Comparison of ENCODE assay signal across 17 mouse cellular contexts in the genomic region with DNA sequence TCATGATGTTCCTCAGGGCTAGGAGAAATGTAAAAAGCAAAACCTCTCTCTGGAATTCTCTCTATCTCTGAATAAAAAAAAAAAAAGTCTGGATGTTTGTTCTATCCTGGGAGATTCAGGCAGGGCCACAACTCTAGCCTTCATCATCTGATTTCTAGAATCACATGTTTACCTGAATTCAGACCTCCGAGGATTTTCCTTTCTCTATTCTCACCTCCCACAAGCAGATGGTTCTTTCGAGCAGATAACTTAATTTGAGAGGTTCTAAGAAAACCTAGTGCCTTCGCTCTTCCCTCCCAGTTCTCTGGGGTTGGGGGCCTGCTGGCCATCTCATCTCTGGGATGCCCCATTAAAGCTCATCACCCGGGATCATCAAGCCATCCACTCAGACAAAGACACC.
"Had no signal": no experiment of that assay in that cellular context is flagged by ENCODE, and none has a peak within 500 bp of the region (broad histone marks: within the 10 kb centered on the region; RNA-seq: fewer than 3 reads in every experiment).

No protein-coding gene starts in this region.

- H3K27ac ChIP-seq: liver, embryonic 15.5 days; lung, embryonic 15.5 days; macrophage; midbrain, embryonic 13.5 days; midbrain, embryonic 15.5 days; neural tube, embryonic 12.5 days; stomach, embryonic 15.5 days; stomach, postnatal 0 days had no signal

- DNase-seq: liver, postnatal 0 days; lung, adult 2 months; lung, postnatal 14 days; lung, postnatal 36 days; thymus, adult 18-20 months; thymus, postnatal 14 days; thymus, postnatal 36 days had no signal

- ATAC-seq: liver, postnatal 0 days; lung, postnatal 0 days; midbrain, embryonic 13.5 days; midbrain, embryonic 15.5 days had no signal

- H3K4me3 ChIP-seq: liver, embryonic 15.5 days; lung, embryonic 15.5 days; megakaryocyte, embryonic 14.5 days; midbrain, embryonic 13.5 days; midbrain, embryonic 15.5 days; neural tube, embryonic 12.5 days; stomach, embryonic 15.5 days had no signal
